Mouse (Mus musculus) heart, adult 2 months (tissue): Measurements from ENCODE around the gene Large1.

Experiments
- CTCF ChIP-seq: fragments of 200-600 bp; IDR thresholded peaks from 2 replicates; pipeline ENCODE4 v1.8.1; 2022; ENCODE audit warnings: antibody characterized with exemption, mild to moderate bottlenecking, moderate library complexity
- POLR2A ChIP-seq: fragments of 200-500 bp; IDR thresholded peaks from 2 replicates; pipeline ENCODE4 v1.6.1; 2011; ENCODE audit warnings: mild to moderate bottlenecking, low read depth, low read length, control low read depth; ENCODE audit not compliant: insufficient read depth

- TF ChIP-seq CTCF (no peak), POLR2A (no peak)
Observed at GRCm38 (mm10) chr8:73178434-73178833, 174.9 kb downstream of the Large1 start.
